Comparison of ENCODE assay signal across 13 mouse cellular contexts in the genomic region with DNA sequence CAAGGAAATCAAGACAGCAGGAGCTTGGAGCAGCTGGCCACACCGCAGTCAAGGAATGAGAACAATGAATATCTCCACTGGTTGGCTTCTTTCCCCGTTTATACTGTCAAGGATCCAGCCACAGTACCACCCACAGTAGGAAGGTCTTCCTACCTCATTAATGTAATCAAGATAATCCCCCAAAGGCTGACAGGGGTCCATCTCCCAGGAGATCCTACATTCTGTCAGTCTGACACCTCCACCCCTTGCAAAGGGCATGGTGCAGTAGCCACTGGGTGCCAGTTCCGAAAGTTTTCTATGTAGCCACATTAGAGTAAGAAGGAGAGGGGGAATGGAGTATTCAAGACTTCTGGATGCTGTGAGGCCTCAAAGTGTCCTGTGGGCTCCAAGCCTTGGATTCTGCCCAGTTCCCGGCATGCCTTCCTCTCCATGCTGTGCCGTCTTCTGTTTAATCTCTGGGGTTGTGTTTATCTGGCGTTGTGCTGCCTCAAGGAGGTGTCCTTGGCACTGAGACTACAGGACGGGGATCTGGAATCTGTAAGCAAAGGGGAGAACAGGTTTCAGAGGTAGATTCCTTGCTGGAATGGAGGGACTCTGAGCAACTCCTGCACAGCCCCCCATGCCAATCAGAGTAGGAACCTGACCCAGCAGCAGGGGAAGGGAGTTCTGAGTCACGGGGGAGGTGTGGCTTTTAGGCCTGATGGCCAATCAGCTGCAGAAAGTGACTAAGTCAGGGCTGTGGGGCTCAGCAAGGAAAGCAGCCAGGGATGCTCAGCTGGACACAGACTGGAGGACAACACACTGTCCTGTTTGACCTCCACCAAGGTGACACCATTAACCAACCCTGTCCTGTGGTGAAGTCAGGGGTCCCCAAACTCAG.
DNase-seq lines count a peak whose midpoint lies in the region; ATAC-seq and TF ChIP-seq lines count a peak whose summit lies in the region.
"Had no signal": no experiment of that assay in that cellular context is flagged by ENCODE, and none has a peak within 500 bp of the region (broad histone marks: within the 10 kb centered on the region; RNA-seq: fewer than 3 reads in every experiment).

No protein-coding gene starts in this region.

- H3K27me3 ChIP-seq in hindbrain, postnatal 0 days (ENCODE audit: insufficient read depth, low read length) = no peaks in the 10 kb centered on the region
- no peaks in the 10 kb centered on the region for H3K27me3 ChIP-seq in hindbrain, embryonic 13.5 days
- H3K27me3 ChIP-seq: embryonic facial prominence, embryonic 15.5 days had no signal

- H3K36me3 ChIP-seq in hindbrain, postnatal 0 days (ENCODE audit: insufficient read depth, low read length) = no peaks in the 10 kb centered on the region
- H3K36me3 ChIP-seq in hindbrain, embryonic 13.5 days = no peaks in the 10 kb centered on the region
- H3K36me3 ChIP-seq: embryonic facial prominence, embryonic 15.5 days; midbrain, embryonic 12.5 days had no signal

- no peak overlapping the region for H3K27ac ChIP-seq in hindbrain, postnatal 0 days
- no peak overlapping the region for H3K27ac ChIP-seq in hindbrain, embryonic 13.5 days
- H3K27ac ChIP-seq: embryonic facial prominence, embryonic 15.5 days; midbrain, embryonic 12.5 days had no signal

- intact Hi-C loops in gastrocnemius, postnatal 14 days (cut with DNase I; ENCODE audit: low total_unique reads) = loop anchor here (5.0 to 10.0 kb wide), 2 partner anchors 180 to 352 kb away; no protein-coding TSS in a partner anchor

- peaks cover 3% of the 10 kb centered on the region for H3K4me1 ChIP-seq in hindbrain, postnatal 0 days (ENCODE audit: insufficient read depth, low read length)
- peaks cover 20% of the 10 kb centered on the region for H3K4me1 ChIP-seq in hindbrain, embryonic 13.5 days (replicated peaks)
- H3K4me1 ChIP-seq: embryonic facial prominence, embryonic 15.5 days had no signal

- no peak overlapping the region for H3K4me2 ChIP-seq in hindbrain, postnatal 0 days (ENCODE audit: low read depth, low read length)
- H3K4me2 ChIP-seq in hindbrain, embryonic 13.5 days = no peak overlapping the region
- H3K4me2 ChIP-seq: embryonic facial prominence, embryonic 15.5 days; lung, embryonic 14.5 days; midbrain, embryonic 12.5 days had no signal

- TF ChIP-seq CTCF in hindbrain, postnatal 0 days (IDR thresholded peaks at IDR 0.05; ENCODE audit: low read depth) = no peak

- no peak overlapping the region for H3K4me3 ChIP-seq in hindbrain, postnatal 0 days (ENCODE audit: low read length)
- no peak overlapping the region for H3K4me3 ChIP-seq in hindbrain, embryonic 13.5 days
- H3K4me3 ChIP-seq: embryonic facial prominence, embryonic 15.5 days; midbrain, embryonic 12.5 days had no signal

- no peak overlapping the region for H3K9ac ChIP-seq in hindbrain, postnatal 0 days (replicated peaks; ENCODE audit: low read length)
- H3K9ac ChIP-seq in hindbrain, embryonic 13.5 days = no peak overlapping the region
- H3K9ac ChIP-seq: embryonic facial prominence, embryonic 15.5 days; lung, embryonic 14.5 days; midbrain, embryonic 12.5 days had no signal

- 35% methylated on average over 8 of the region's 8 CpGs for WGBS in hindbrain, postnatal 0 days
- 58% methylated on average over 8 of the region's 8 CpGs for WGBS in hindbrain, embryonic 13.5 days

- H3K9me3 ChIP-seq in hindbrain, postnatal 0 days (ENCODE audit: low read length) = no peaks in the 10 kb centered on the region
- H3K9me3 ChIP-seq in hindbrain, embryonic 13.5 days = no peaks in the 10 kb centered on the region
- H3K9me3 ChIP-seq: embryonic facial prominence, embryonic 15.5 days; midbrain, embryonic 12.5 days had no signal

- DNase-seq in hindbrain, postnatal 0 days (ENCODE audit: low spot score) = peak; percentile 47
- DNase-seq in Muller cell, postnatal 12 days (ENCODE audit: inconsistent ontology term) = peak; percentile 54
- DNase-seq in adrenal gland, postnatal 36 days = peak; percentile 59
- peak; percentile 70 to 77 for DNase-seq in cerebellum, postnatal 14 days
- DNase-seq in gastrocnemius, postnatal 14 days = no peak
- DNase-seq in yolk sac, embryonic 10.5 days (ENCODE audit: low spot score) = no peak
- no peak for DNase-seq in layer of hippocampus, adult 11-12 months (ENCODE audit: low spot score)
- DNase-seq: lung, embryonic 14.5 days; right cerebral cortex, postnatal 25 days had no signal

- ATAC-seq in hindbrain, postnatal 0 days = 0 out of 2 replicates have a peak, but pooled peaks have one; percentile 18
- ATAC-seq in hindbrain, embryonic 13.5 days (ENCODE audit: low FRiP score) = no peak
- ATAC-seq: forebrain, embryonic 14.5 days had no signal

Comparison
In these comparisons a context has a peak if more than half of its experiments do, and no peak if none do; other contexts are left out.
1. DNase-seq: peak in hindbrain, postnatal 0 days (single experiment), Muller cell, postnatal 12 days (single experiment), adrenal gland, postnatal 36 days (2 of 2) and cerebellum, postnatal 14 days (2 of 2); none in gastrocnemius, postnatal 14 days (single experiment), yolk sac, embryonic 10.5 days (single experiment) and layer of hippocampus, adult 11-12 months (single experiment).